Mouse (Mus musculus): ENCODE measurements around the gene Nprl3. TPM values are rescaled to one million over a fixed set of nuclear protein-coding genes. Genes with fewer than 3 reads are reported as not detected.
"Not testable (repeated sequence)": the region's sequence is repeated elsewhere in the genome, so short reads cannot be mapped to it uniquely, and the experiment has no call there.

The Nprl3 gene
- polyA plus RNA-seq, 1 experiment from 2014 or later: 43.9 TPM

GRCm38 (mm10) chr11:32286695-32287492 lies 19.4 kb upstream of the Nprl3 start, which contains the start of gene Hbq1b:
Gene Hbq1b (plus strand): TSS chr11:32286965.
- WGBS: 23% methylated on average over 30 of the region's 33 CpGs
- not testable (repeated sequence) for H3K9me3 ChIP-seq (ENCODE audit: control insufficient read depth, low read length); H3K27ac ChIP-seq (ENCODE audit: low read depth, low read length); H3K36me3 ChIP-seq (ENCODE audit: control insufficient read depth, insufficient read depth, low read length); H3K27me3 ChIP-seq (replicated peaks; ENCODE audit: control insufficient read depth, insufficient read depth, low read length); H3K4me1 ChIP-seq (ENCODE audit: control insufficient read depth, insufficient read depth, low read depth, low read length)
- peak; percentile 83 for ATAC-seq
- Histone ChIP-seq H3K9ac (ENCODE audit: low read depth, low read length) (peak within 1 kb of the TSS; percentile 44), H3K4me3 (ENCODE audit: low read length) (peak within 1 kb of the TSS; percentile 35), H3K4me2 (ENCODE audit: low read length) (peak within 1 kb of the TSS; percentile 54)

- not testable (repeated sequence) for H3K27ac ChIP-seq (ENCODE audit: low read depth, low read length); H3K4me3 ChIP-seq (ENCODE audit: low read length); H3K4me2 ChIP-seq (ENCODE audit: low read length); ATAC-seq; H3K36me3 ChIP-seq (ENCODE audit: control insufficient read depth, insufficient read depth, low read length); H3K9ac ChIP-seq (ENCODE audit: low read depth, low read length); H3K4me1 ChIP-seq (ENCODE audit: control insufficient read depth, insufficient read depth, low read depth, low read length); H3K9me3 ChIP-seq (ENCODE audit: control insufficient read depth, low read length); H3K27me3 ChIP-seq (replicated peaks; ENCODE audit: control insufficient read depth, insufficient read depth, low read length)
These were observed 18.4 kb upstream of the Nprl3 start for GRCm38 (mm10) chr11:32285887-32286286.

- no peaks in the 10 kb centered on the region for H3K9me3 ChIP-seq (ENCODE audit: control insufficient read depth, low read length)
- ATAC-seq: no peak
- no peaks in the 10 kb centered on the region for H3K4me1 ChIP-seq (ENCODE audit: control insufficient read depth, insufficient read depth, low read depth, low read length)
- no peaks in the 10 kb centered on the region for H3K36me3 ChIP-seq (ENCODE audit: control insufficient read depth, insufficient read depth, low read length)
- 84% methylated on average over 7 of the region's 7 CpGs for WGBS
- no peak overlapping the region for H3K4me2 ChIP-seq (ENCODE audit: low read length)
- no peak overlapping the region for H3K27ac ChIP-seq (ENCODE audit: low read depth, low read length)
- H3K9ac ChIP-seq (ENCODE audit: low read depth, low read length): no peak overlapping the region
- no peak overlapping the region for H3K4me3 ChIP-seq (ENCODE audit: low read length)
- H3K27me3 ChIP-seq (replicated peaks; ENCODE audit: control insufficient read depth, insufficient read depth, low read length): no peaks in the 10 kb centered on the region; the same call in 1 of the 2 replicates
These were observed 17.7 kb upstream of the Nprl3 start for GRCm38 (mm10) chr11:32285031-32285775.

GRCm38 (mm10) chr11:32284582-32284981 lies 17.1 kb upstream of the Nprl3 start:
- WGBS: 73% methylated on average over 2 of the region's 2 CpGs
- ATAC-seq; H3K4me3 ChIP-seq (ENCODE audit: low read length): not testable (repeated sequence)

GRCm38 (mm10) chr11:32283091-32283777 lies 15.7 kb upstream of the Nprl3 start, which contains the start of gene Hba-a1:
Gene Hba-a1 (plus strand): TSS chr11:32283511.
- WGBS: 92% methylated on average over 1 of the region's 5 CpGs
- not testable (repeated sequence) for H3K4me1 ChIP-seq (ENCODE audit: control insufficient read depth, insufficient read depth, low read depth, low read length); H3K36me3 ChIP-seq (ENCODE audit: control insufficient read depth, insufficient read depth, low read length); H3K27me3 ChIP-seq (replicated peaks; ENCODE audit: control insufficient read depth, insufficient read depth, low read length); H3K9ac ChIP-seq (ENCODE audit: low read depth, low read length); H3K4me2 ChIP-seq (ENCODE audit: low read length); H3K4me3 ChIP-seq (ENCODE audit: low read length); H3K9me3 ChIP-seq (ENCODE audit: control insufficient read depth, low read length); ATAC-seq; H3K27ac ChIP-seq (ENCODE audit: low read depth, low read length)

More at GRCm38 (mm10) chr11:32284582-32284981, 17.1 kb upstream of the Nprl3 start:
- not testable (repeated sequence) for H3K4me2 ChIP-seq (ENCODE audit: low read length); H3K9me3 ChIP-seq (ENCODE audit: control insufficient read depth, low read length); H3K4me1 ChIP-seq (ENCODE audit: control insufficient read depth, insufficient read depth, low read depth, low read length); H3K27ac ChIP-seq (ENCODE audit: low read depth, low read length); H3K36me3 ChIP-seq (ENCODE audit: control insufficient read depth, insufficient read depth, low read length); H3K27me3 ChIP-seq (replicated peaks; ENCODE audit: control insufficient read depth, insufficient read depth, low read length); H3K9ac ChIP-seq (ENCODE audit: low read depth, low read length)

GRCm38 (mm10) chr11:32281416-32282144 lies 14.1 kb upstream of the Nprl3 start:
- H3K27ac ChIP-seq (ENCODE audit: low read depth, low read length): no peak overlapping the region
- no peaks in the 10 kb centered on the region; the same call in 1 of the 2 replicates for H3K27me3 ChIP-seq (replicated peaks; ENCODE audit: control insufficient read depth, insufficient read depth, low read length)
- H3K9ac ChIP-seq (ENCODE audit: low read depth, low read length): no peak overlapping the region
- H3K4me2 ChIP-seq (ENCODE audit: low read length): no peak overlapping the region
- H3K9me3 ChIP-seq (ENCODE audit: control insufficient read depth, low read length): no peaks in the 10 kb centered on the region
- WGBS: 80% methylated on average over 1 of the region's 1 CpGs
- no peaks in the 10 kb centered on the region for H3K36me3 ChIP-seq (ENCODE audit: control insufficient read depth, insufficient read depth, low read length)
- H3K4me3 ChIP-seq (ENCODE audit: low read length): no peak overlapping the region
- no peaks in the 10 kb centered on the region for H3K4me1 ChIP-seq (ENCODE audit: control insufficient read depth, insufficient read depth, low read depth, low read length)
- ATAC-seq: no peak

- no peak overlapping the region for H3K4me2 ChIP-seq (ENCODE audit: low read length)
- WGBS: 64% methylated on average over 2 of the region's 2 CpGs
- H3K4me1 ChIP-seq (ENCODE audit: control insufficient read depth, insufficient read depth, low read depth, low read length): no peaks in the 10 kb centered on the region
- no peak overlapping the region for H3K9ac ChIP-seq (ENCODE audit: low read depth, low read length)
- H3K4me3 ChIP-seq (ENCODE audit: low read length): no peak overlapping the region
- ATAC-seq: no peak
- H3K9me3 ChIP-seq (ENCODE audit: control insufficient read depth, low read length): no peaks in the 10 kb centered on the region
- no peaks in the 10 kb centered on the region for H3K36me3 ChIP-seq (ENCODE audit: control insufficient read depth, insufficient read depth, low read length)
- H3K27me3 ChIP-seq (replicated peaks; ENCODE audit: control insufficient read depth, insufficient read depth, low read length): no peaks in the 10 kb centered on the region; the same call in 1 of the 2 replicates
- H3K27ac ChIP-seq (ENCODE audit: low read depth, low read length): no peak overlapping the region
These were observed 13.1 kb upstream of the Nprl3 start for GRCm38 (mm10) chr11:32280646-32281045.

- 82% methylated on average over 12 of the region's 12 CpGs for WGBS
- Histone ChIP-seq H3K9me3 (ENCODE audit: control insufficient read depth, low read length) (no peaks in the 10 kb centered on the region), H3K4me2 (ENCODE audit: low read length) (no peak overlapping the region), H3K4me1 (ENCODE audit: control insufficient read depth, insufficient read depth, low read depth, low read length) (no peaks in the 10 kb centered on the region), H3K27me3 (replicated peaks; ENCODE audit: control insufficient read depth, insufficient read depth, low read length) (no peaks in the 10 kb centered on the region; the same call in 1 of the 2 replicates), H3K9ac (ENCODE audit: low read depth, low read length) (no peak overlapping the region), H3K36me3 (ENCODE audit: control insufficient read depth, insufficient read depth, low read length) (no peaks in the 10 kb centered on the region), H3K4me3 (ENCODE audit: low read length) (no peak overlapping the region), H3K27ac (ENCODE audit: low read depth, low read length) (no peak overlapping the region)
- ATAC-seq: no peak
These were observed 11.0 kb upstream of the Nprl3 start for GRCm38 (mm10) chr11:32278458-32278957.
